Mouse (Mus musculus) heart, embryonic 12.5 days (tissue): ENCODE measurements around the gene Tradd. TPM values are rescaled to one million over a fixed set of nuclear protein-coding genes. Genes with fewer than 3 reads are reported as not detected.
A peak's percentile ranks its signal among the peaks of the same experiment; 100 is the strongest.

Source experiments
- ATAC-seq: fragments of 200-750 bp; cut with Nextera tagmentation; 2 replicates; pipeline ENCODE4 v1.8.0; 2017; ENCODE audit warnings: moderate TSS enrichment, moderate library complexity; ENCODE audit not compliant: insufficient number of reproducible peaks, low FRiP score
- H3K27ac ChIP-seq: fragments of 300-500 bp; sonication (generic); 2 replicates; pipeline ENCODE4 v1.5.1; 2016; ENCODE audit warnings: mild to moderate bottlenecking, moderate library complexity; ENCODE audit not compliant: poor library complexity, severe bottlenecking
- H3K27me3 ChIP-seq: fragments of 300-500 bp; sonication (generic); replicated peaks from 2 replicates; pipeline ENCODE4 v1.6.1; 2016; ENCODE audit warnings: mild to moderate bottlenecking, moderate library complexity
- H3K36me3 ChIP-seq: fragments of 300-500 bp; sonication (generic); 2 replicates; pipeline ENCODE4 v1.6.1; 2016; ENCODE audit warnings: mild to moderate bottlenecking, moderate library complexity
- H3K4me1 ChIP-seq: fragments of 300-500 bp; sonication (generic); replicated peaks from 2 replicates; pipeline ENCODE4 v1.6.1; 2016; ENCODE audit warnings: mild to moderate bottlenecking
- H3K4me2 ChIP-seq: fragments of 300-500 bp; sonication (generic); 2 replicates; pipeline ENCODE4 v1.6.1; 2016; ENCODE audit warnings: mild to moderate bottlenecking, moderate library complexity
- H3K4me3 ChIP-seq: fragments of 300-500 bp; sonication (generic); 2 replicates; pipeline ENCODE4 v1.5.1; 2016; ENCODE audit warnings: mild to moderate bottlenecking
- H3K9ac ChIP-seq: fragments of 300-500 bp; sonication (generic); 2 replicates; pipeline ENCODE4 v1.6.1; 2016; ENCODE audit warnings: mild to moderate bottlenecking, moderate library complexity
- H3K9me3 ChIP-seq: fragments of 300-500 bp; sonication (generic); replicated peaks from 2 replicates; pipeline ENCODE4 v1.6.1; 2016; ENCODE audit warnings: mild to moderate bottlenecking, moderate library complexity
- WGBS: fragments of 180-500 bp; shearing (Covaris S2); methylation state at CpG from one replicate; pipeline ENCODE4 v1.1.7; 2016; 5-methylcytosine and 5-hydroxymethylcytosine counted together
- polyA plus RNA-seq: library from polyadenylated mRNA; unstranded; fragments of >200 nt; fragmentation: Nextera tagmentation; extraction: Ambion mirVana; gene quantifications from 2 replicates; pipeline ENCODE4 v1.2.1, GENCODE M21; 2016

The Tradd gene
- polyA plus RNA-seq, 1 experiment from 2014 or later = 16.0 TPM

DNA sequence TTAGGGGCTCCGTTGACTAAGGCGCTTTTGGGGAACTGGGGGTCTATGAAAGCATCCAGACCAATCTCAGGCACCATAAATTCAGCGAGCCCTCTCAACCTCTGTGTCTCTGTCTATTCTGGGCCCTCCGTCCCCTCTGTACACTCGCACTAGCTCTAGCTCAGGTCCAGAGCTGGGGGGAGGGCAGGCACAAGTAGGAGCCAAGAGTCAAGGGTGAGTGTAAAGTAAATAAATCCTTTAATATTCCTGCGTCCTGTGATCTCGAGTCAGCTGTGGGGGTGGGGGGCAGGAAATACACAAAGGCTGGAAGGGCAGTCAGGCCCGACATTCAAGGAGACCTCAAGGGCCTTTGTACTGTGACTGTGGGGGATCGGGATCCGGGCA, 4.7 kb upstream of the Tradd start:
- peak overlapping the region; percentile 87 for H3K4me2 ChIP-seq
- H3K9ac ChIP-seq = peak overlapping the region; percentile 70
- H3K4me1 ChIP-seq = peaks cover 37% of the 10 kb centered on the region
- H3K4me3 ChIP-seq = peak overlapping the region; percentile 53
- ATAC-seq = no peak
- WGBS = 3% methylated on average over 10 of the region's 10 CpGs
- no peaks in the 10 kb centered on the region for H3K36me3 ChIP-seq
- H3K9me3 ChIP-seq = peaks cover 5% of the 10 kb centered on the region; the same call in 1 of the 2 replicates
- peaks cover 85% of the 10 kb centered on the region for H3K27me3 ChIP-seq
- H3K27ac ChIP-seq = no peak overlapping the region

GRCm38 (mm10) chr8:105268342-105269074, 4.1 kb upstream of the Tradd start:
- under 1% methylated on average over 65 of the region's 65 CpGs for WGBS
- H3K4me2 ChIP-seq = peak overlapping the region; percentile 87

DNA sequence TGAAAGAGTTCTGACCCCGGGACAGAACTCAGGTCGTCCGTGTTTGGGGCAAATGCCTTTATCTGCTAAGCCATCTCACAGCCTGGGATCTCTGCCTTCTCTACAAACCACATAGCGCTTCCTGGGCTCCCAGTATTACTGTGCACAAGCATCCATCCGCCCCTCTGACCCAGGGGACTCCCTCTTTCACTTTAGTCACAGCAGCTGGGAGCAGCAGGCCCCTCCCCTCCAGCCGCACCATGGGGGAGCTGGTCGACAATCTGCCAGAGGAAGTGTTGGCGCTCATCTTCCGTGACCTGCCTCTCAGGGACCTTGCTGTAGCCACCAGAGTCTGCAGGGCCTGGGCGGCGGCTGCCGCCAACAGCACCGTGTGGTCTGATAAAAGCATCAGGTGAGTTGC, 2.4 kb upstream of the Tradd start:
- WGBS = 20% methylated on average over 13 of the region's 13 CpGs
- H3K27me3 ChIP-seq = peaks cover 76% of the 10 kb centered on the region

More at GRCm38 (mm10) chr8:105268342-105269074, 4.1 kb upstream of the Tradd start:
- H3K27ac ChIP-seq = no peak overlapping the region
- no peaks in the 10 kb centered on the region for H3K36me3 ChIP-seq
- H3K9me3 ChIP-seq = peaks cover 5% of the 10 kb centered on the region; the same call in 1 of the 2 replicates
- peak overlapping the region; percentile 70 for H3K9ac ChIP-seq
- H3K4me1 ChIP-seq = peaks cover 37% of the 10 kb centered on the region
- H3K27me3 ChIP-seq = peaks cover 79% of the 10 kb centered on the region
- H3K4me3 ChIP-seq = peak overlapping the region; percentile 53
- ATAC-seq = peak; percentile 45

DNA sequence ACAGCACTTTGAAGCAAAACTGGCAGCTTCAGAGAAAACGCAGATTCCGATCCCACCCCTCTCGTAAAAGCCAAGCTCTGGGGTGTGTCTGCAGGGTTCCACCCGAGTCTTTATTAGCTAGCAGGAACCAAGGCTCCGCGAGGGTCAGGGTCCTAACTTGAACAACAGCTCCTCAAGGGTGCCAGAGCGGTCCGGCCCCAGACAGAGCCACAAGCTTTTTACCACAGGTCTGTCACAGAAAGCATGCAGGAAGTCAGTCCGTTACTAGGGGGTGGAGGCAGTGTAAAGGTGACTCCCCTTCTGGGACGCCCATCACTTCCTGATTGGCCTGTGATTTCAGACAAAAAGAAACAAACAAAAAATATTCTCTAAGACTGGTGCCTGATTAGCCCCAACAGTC, 719 bp upstream of the Tradd start:
- 12% methylated on average over 10 of the region's 10 CpGs for WGBS
- H3K36me3 ChIP-seq = no peaks in the 10 kb centered on the region
- H3K27ac ChIP-seq = no peak overlapping the region
- H3K4me2 ChIP-seq = peak overlapping the region; percentile 97
- peaks cover 31% of the 10 kb centered on the region for H3K4me1 ChIP-seq
- H3K9me3 ChIP-seq = peaks cover 8% of the 10 kb centered on the region; the same call in 1 of the 2 replicates
- peaks cover 76% of the 10 kb centered on the region for H3K27me3 ChIP-seq
- H3K4me3 ChIP-seq = peak overlapping the region; percentile 87
- H3K9ac ChIP-seq = peak overlapping the region; percentile 80
- ATAC-seq = no peak

More for the DNA sequence above, 2.4 kb upstream of the Tradd start:
- Histone ChIP-seq H3K36me3 (no peaks in the 10 kb centered on the region), H3K27ac (no peak overlapping the region), H3K4me3 (no peak overlapping the region), H3K9ac (no peak overlapping the region), H3K4me2 (no peak overlapping the region), H3K9me3 (peaks cover 5% of the 10 kb centered on the region; the same call in 1 of the 2 replicates), H3K4me1 (peaks cover 37% of the 10 kb centered on the region)
- ATAC-seq = no peak

DNA sequence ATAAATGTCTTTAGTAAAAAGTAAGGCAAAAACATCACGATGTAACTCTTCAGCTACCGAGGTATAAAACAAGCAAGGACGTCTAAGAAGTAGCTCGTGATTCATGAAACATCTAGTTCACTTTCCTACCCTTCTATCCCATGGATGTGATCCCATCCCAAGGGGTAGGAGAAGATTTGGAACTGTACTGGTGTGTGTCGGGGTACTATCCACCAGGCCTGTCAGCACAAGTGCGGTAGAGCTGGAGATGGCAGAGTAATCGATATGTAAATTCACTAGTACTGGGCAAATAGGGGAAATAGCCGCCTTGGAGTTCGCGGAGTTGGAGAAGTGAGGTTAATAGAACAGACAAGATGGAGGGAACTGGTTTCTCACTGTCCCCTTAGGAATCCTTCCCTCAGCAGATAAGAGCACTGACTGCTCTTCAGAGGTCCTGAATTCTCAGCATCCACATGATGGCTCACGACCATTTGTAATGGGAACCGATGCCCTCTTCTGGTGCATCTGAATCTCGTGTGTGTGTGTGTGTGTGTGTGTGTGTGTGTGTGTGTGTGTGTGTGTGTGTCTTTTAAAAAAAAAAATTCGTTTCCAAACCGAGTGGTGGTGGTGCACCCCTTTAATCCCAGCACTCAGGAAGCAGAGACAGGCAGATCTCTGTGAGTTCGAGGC, 1.0 kb downstream of the Tradd start:
- 36% methylated on average over 16 of the region's 16 CpGs for WGBS

GRCm38 (mm10) chr8:105261326-105261980, 3.0 kb downstream of the Tradd start:
- Histone ChIP-seq H3K4me1 (peaks cover 25% of the 10 kb centered on the region), H3K4me3 (no peak overlapping the region), H3K27me3 (peaks cover 71% of the 10 kb centered on the region), H3K9me3 (peaks cover 8% of the 10 kb centered on the region; the same call in 1 of the 2 replicates), H3K4me2 (no peak overlapping the region), H3K27ac (no peak overlapping the region), H3K9ac (no peak overlapping the region), H3K36me3 (no peaks in the 10 kb centered on the region)
- WGBS = 75% methylated on average over 12 of the region's 12 CpGs
- ATAC-seq = no peak

More for the DNA sequence above, 1.0 kb downstream of the Tradd start:
- ATAC-seq = no peak
- Histone ChIP-seq H3K9ac (no peak overlapping the region), H3K9me3 (peaks cover 8% of the 10 kb centered on the region; the same call in 1 of the 2 replicates), H3K4me2 (peak overlapping the region; percentile 97), H3K27ac (no peak overlapping the region), H3K27me3 (peaks cover 76% of the 10 kb centered on the region), H3K36me3 (no peaks in the 10 kb centered on the region), H3K4me1 (peaks cover 30% of the 10 kb centered on the region), H3K4me3 (peak overlapping the region; percentile 87)

DNA sequence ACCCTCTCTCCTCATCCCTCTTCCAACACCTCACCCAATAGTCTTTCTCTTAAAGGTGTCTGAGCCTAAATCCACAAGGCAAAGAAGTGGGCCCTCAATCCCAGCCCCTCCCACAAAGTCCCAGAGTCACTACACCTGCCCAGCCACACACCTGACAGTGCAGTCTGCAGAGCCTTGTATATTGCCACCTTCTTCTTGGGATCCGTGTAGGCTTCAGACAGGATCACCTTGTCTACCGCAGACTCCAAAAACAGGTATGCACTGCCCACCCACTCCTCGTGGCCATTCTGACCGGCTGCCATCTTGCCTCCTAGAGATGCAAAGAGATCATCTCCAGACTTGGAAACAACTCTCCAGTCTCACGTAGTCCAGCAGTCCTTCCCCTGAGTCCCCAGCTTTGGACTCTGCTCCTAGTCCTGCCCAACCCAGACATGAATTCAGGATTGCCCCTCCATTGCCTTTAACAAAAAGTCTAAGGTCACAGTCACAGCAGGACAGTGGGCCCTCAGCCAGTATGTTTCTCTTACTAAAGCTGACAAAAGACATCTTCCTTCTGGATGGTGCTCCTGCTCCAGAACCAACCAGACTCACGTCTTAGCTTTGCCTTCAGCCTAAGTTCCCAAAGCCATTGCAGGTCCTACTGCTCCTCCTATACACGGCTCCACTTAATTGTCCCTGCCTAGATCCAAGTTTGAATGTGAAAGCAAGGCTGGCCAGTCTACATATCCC, 3.9 kb downstream of the Tradd start:
- Histone ChIP-seq H3K9ac (no peak overlapping the region), H3K27me3 (peaks cover 71% of the 10 kb centered on the region), H3K27ac (no peak overlapping the region), H3K4me1 (peaks cover 26% of the 10 kb centered on the region), H3K4me3 (no peak overlapping the region), H3K9me3 (0 out of 2 replicates have a peak, but pooled peaks cover 4% of the 10 kb centered on the region), H3K36me3 (no peaks in the 10 kb centered on the region), H3K4me2 (peak overlapping the region; percentile 86; the same call in 1 of the 2 replicates)
- WGBS = 62% methylated on average over 7 of the region's 7 CpGs
- ATAC-seq = no peak

- peaks cover 30% of the 10 kb centered on the region for H3K4me1 ChIP-seq
- peak overlapping the region; percentile 86 for H3K4me2 ChIP-seq
- WGBS = 4% methylated on average over 30 of the region's 30 CpGs
- no peaks in the 10 kb centered on the region for H3K36me3 ChIP-seq
- H3K9me3 ChIP-seq = 0 out of 2 replicates have a peak, but pooled peaks cover 4% of the 10 kb centered on the region
- peaks cover 72% of the 10 kb centered on the region for H3K27me3 ChIP-seq
- peak overlapping the region; percentile 19; the same call in 1 of the 2 replicates for H3K9ac ChIP-seq
- peak overlapping the region; percentile 45 for H3K4me3 ChIP-seq
- no peak for ATAC-seq
- H3K27ac ChIP-seq = no peak overlapping the region
Observed at GRCm38 (mm10) chr8:105259721-105260320, 4.6 kb downstream of the Tradd start.

DNA sequence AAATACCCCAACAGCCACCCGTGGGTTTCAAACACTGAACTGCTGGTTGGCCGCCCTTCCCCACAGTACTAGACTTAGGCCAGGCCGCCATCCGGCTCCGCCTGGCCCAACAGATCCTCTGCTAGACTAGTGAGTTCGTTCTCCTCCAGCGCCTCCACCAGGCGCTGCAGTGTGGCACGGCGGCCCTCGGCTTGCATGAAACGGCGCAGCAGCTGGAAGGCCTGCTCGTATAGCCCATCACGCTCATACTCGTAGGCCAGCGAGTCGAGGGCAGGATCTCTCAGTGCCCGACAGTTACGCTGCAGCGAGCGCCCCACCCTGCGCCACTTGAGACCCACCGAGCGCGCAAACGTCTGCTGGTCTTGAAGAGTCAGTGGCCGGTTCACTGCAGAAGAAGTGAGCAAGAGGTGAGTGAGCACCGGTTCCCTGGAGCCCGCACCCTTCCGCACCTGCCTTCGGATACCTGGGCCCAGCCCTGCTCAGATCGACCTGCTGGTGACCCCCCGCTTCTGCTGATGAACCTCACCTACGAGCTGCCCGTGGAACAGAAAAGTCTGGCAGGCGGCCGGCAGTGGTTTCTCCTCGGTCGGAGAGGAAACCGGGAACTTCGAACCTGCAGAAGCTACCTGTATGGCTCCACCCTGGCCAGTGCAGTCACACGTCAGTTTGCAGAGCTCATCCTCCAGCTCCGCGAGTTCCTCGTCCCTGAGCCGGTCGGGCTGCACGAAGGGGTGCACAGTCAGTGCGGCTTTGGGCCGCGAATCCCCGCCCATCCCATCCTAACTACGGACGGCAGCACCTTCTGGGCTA, 5.3 kb downstream of the Tradd start:
- peak overlapping the region; percentile 19; the same call in 1 of the 2 replicates for H3K9ac ChIP-seq
- no peak overlapping the region for H3K27ac ChIP-seq
- H3K4me1 ChIP-seq = peaks cover 31% of the 10 kb centered on the region
- H3K4me3 ChIP-seq = peak overlapping the region; percentile 45
- H3K4me2 ChIP-seq = peak overlapping the region; percentile 86
- ATAC-seq = no peak
- WGBS = 4% methylated on average over 55 of the region's 55 CpGs
- H3K27me3 ChIP-seq = peaks cover 72% of the 10 kb centered on the region
- no peaks in the 10 kb centered on the region for H3K36me3 ChIP-seq
- 0 out of 2 replicates have a peak, but pooled peaks cover 4% of the 10 kb centered on the region for H3K9me3 ChIP-seq
